Mouse (Mus musculus) stomach, embryonic 15.5 days (tissue): ENCODE measurements around the gene Ehbp1. TPM values are rescaled to one million over a fixed set of nuclear protein-coding genes. Genes with fewer than 3 reads are reported as not detected.
A peak's percentile ranks its signal among the peaks of the same experiment; 100 is the strongest.

ENCODE experiments used
- ATAC-seq: fragments of 200-750 bp; cut with Nextera tagmentation; 2 replicates; pipeline ENCODE4 v1.8.0; 2017; ENCODE audit warnings: low read depth, moderate number of reproducible peaks, moderate TSS enrichment; ENCODE audit not compliant: insufficient read depth, low FRiP score
- H3K27ac ChIP-seq: fragments of 300-500 bp; sonication (generic); 2 replicates; pipeline ENCODE4 v1.5.1; 2015; ENCODE audit warnings: mild to moderate bottlenecking, inconsistent platforms
- H3K27me3 ChIP-seq: fragments of 300-500 bp; sonication (generic); replicated peaks from 2 replicates; pipeline ENCODE4 v1.6.1; 2015; ENCODE audit warnings: inconsistent platforms
- H3K36me3 ChIP-seq: fragments of 300-500 bp; sonication (generic); 2 replicates; pipeline ENCODE4 v1.6.1; 2015; ENCODE audit warnings: inconsistent platforms
- H3K4me1 ChIP-seq: fragments of 300-500 bp; sonication (generic); 2 replicates; pipeline ENCODE4 v1.6.1; 2015; ENCODE audit warnings: inconsistent platforms
- H3K4me2 ChIP-seq: fragments of 300-500 bp; sonication (generic); 2 replicates; pipeline ENCODE4 v1.6.1; 2015; ENCODE audit warnings: mild to moderate bottlenecking, inconsistent platforms
- H3K4me3 ChIP-seq: fragments of 300-500 bp; sonication (generic); replicated peaks from 2 replicates; pipeline ENCODE4 v1.5.1; 2015; ENCODE audit warnings: inconsistent platforms
- H3K9ac ChIP-seq: fragments of 300-500 bp; sonication (generic); 2 replicates; pipeline ENCODE4 v1.6.1; 2015; ENCODE audit warnings: inconsistent platforms
- H3K9me3 ChIP-seq: fragments of 300-500 bp; sonication (generic); 2 replicates; pipeline ENCODE4 v1.6.1; 2016; ENCODE audit warnings: inconsistent platforms
- WGBS: fragments of 180-500 bp; shearing (Covaris S2); methylation state at CpG from one replicate; pipeline ENCODE4 v1.1.7; 2015; 5-methylcytosine and 5-hydroxymethylcytosine counted together
- polyA plus RNA-seq: library from polyadenylated mRNA; unstranded; fragments of >200 nt; fragmentation: Nextera tagmentation; extraction: Ambion mirVana; gene quantifications from 2 replicates; pipeline ENCODE4 v1.2.1, GENCODE M21; 2015

The Ehbp1 gene
- polyA plus RNA-seq, 1 experiment from 2014 or later, result 12.4 TPM

DNA sequence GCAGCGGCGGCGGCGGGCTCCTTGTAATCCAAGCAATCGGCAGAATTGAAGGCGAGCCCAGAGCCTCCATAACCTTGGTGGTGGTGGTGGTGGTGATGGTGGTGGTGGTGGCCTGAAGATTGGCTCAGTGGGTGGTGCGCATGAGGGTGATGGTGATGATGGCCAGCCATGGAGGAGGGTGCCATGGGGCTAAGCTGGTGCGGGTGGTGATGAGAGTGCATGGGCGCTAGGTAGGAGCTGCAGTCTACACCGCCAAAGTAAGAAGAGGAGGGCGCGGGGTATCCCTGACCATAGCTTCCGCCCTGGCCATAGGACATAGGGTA, 345.8 kb downstream of the Ehbp1 start:
- peaks cover 89% of the 10 kb centered on the region for H3K27me3 ChIP-seq
- H3K9me3 ChIP-seq, result no peaks in the 10 kb centered on the region
- H3K27ac ChIP-seq, result no peak overlapping the region
- H3K4me2 ChIP-seq, result peak overlapping the region; percentile 47
- H3K36me3 ChIP-seq, result no peaks in the 10 kb centered on the region
- no peak overlapping the region for H3K9ac ChIP-seq
- peaks cover 34% of the 10 kb centered on the region for H3K4me1 ChIP-seq
- H3K4me3 ChIP-seq, result peak overlapping the region; percentile 29
- 2% methylated on average over 13 of the region's 13 CpGs for WGBS
- ATAC-seq, result no peak

DNA sequence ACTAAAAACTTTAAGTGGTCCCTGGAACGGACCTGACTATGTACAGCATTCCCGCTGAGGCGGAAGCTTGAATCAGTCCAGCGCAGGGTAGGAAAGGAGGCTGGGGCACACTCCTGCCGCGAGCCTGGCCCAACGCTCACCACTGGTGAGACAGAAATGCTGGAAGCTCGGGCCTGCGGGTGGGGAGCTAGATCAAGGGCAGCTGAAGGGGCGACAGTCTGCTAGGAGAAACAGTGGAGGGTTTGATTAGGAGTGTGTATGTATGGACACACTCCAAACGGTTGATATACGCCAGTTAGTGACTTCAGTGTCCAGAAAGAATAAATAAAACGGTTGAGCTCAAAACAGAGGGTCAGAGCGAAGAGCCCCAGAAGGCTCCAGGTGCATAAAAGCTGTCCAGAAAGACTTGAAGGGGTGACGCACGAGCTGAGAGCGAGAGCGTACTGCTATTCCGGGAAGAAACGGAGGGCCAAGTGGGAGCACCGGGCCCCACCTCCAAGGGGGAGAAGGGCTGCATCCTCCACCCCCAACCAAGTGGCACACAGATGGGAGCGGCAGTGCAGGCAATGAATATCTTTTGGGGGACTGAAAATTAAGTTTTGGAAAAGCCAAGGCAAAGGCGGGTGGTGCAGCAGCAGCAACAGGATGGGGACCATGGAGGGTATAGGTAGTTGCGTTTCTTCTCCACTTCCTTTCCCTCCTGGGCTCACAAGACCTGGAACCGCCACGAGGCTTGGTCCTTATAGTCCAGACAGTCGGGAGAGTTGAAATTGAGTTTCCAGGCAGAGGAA, 346.4 kb downstream of the Ehbp1 start:
- H3K9ac ChIP-seq, result no peak overlapping the region

DNA sequence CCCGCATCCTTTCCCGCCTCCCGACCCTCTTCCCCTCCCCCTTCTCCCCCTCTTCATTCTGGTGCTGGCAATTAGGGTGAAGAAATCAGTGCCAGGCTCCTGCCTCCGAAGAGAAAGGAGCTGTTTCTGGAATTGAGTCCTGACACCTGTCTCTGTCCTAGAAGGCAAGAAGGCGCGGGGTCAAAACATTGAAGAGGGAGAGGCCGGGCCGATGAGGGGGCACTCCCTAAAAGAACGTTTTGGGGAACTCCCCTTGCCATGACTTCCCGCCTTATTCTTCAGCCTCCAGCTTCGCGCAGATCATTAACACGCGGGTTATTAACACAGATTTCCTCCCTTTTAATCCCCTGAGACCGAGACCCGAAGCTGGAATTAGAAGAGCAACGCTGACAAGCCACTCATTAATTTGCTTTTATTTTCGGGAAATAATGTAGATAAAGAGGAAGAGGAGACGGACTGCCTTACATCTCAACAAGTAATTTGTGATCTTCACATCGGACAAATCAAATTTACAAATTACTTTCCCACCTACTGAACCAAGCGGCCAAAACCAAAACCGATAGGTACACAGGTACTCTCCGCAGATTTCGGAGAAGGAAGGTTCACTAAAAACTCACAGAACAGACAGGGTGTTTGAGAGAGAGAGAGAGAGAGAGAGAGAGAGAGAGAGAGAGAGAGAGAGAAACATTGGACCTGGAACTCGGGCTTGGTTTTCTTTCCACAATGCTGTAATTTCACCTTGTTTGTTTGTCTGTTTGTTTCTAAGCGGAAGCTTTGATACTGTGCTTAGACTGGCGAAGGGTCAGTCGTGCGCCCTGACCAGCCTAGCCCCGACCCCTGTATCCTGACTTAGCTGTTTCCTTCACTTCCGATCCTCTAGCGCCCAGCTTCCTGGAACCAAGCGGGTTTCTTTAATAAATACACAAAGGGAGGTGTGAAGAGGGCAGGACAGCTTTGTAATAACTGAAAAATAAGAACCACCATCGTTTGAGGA, 347.4 kb downstream of the Ehbp1 start:
- Histone ChIP-seq H3K4me2 (no peak overlapping the region), H3K36me3 (no peaks in the 10 kb centered on the region), H3K9me3 (no peaks in the 10 kb centered on the region), H3K27ac (no peak overlapping the region), H3K4me1 (peaks cover 26% of the 10 kb centered on the region), H3K9ac (no peak overlapping the region), H3K4me3 (no peak overlapping the region), H3K27me3 (peaks cover 81% of the 10 kb centered on the region)
- WGBS, result 3% methylated on average over 34 of the region's 34 CpGs
- no peak for ATAC-seq

More for the DNA sequence above, 346.4 kb downstream of the Ehbp1 start:
- no peak overlapping the region for H3K27ac ChIP-seq
- no peaks in the 10 kb centered on the region for H3K9me3 ChIP-seq
- no peak overlapping the region for H3K4me3 ChIP-seq
- H3K27me3 ChIP-seq, result peaks cover 87% of the 10 kb centered on the region
- H3K36me3 ChIP-seq, result no peaks in the 10 kb centered on the region
- ATAC-seq, result no peak
- WGBS, result 4% methylated on average over 27 of the region's 27 CpGs
- H3K4me1 ChIP-seq, result peaks cover 29% of the 10 kb centered on the region
- H3K4me2 ChIP-seq, result no peak overlapping the region

DNA sequence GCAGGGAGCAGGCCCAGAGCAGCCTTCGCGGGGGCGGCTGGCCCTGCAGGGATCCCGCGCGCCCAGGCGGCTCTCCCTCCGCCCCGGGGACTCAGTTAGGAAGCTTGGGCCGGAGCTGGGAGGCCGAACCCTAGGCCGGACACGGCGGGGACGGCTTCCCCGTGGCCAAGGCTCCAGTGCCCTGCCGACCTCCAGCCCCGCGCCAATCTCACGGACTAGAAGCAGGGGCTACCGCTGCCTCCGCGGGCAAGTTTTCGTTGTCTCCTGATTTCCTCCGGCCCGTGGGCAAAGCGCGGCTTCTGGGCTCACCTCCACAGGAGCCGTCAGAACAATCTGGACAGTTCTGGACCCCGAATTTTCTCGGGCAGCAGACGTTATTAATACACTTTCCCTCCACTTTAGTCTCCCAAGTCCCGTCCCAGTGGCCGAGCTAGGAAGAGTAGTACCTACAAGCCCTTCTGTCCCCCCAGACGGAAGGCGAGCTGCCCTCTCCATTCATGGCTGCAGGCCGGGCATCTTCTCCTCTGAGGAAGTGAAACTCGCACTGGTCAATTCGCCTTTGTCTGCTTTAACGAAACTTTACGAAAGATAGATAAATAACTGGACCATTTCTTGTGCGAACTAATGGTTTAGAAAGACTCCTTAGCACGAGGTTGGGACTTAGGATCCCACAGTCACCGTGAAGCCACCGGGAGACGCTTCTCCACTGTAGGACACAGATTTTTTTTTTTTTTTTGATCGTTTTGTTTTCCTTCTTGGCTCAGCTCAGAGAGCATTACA, 348.3 kb downstream of the Ehbp1 start:
- under 1% methylated on average over 47 of the region's 47 CpGs for WGBS
- no peaks in the 10 kb centered on the region for H3K9me3 ChIP-seq
- H3K36me3 ChIP-seq, result no peaks in the 10 kb centered on the region
- H3K27me3 ChIP-seq, result peaks cover 79% of the 10 kb centered on the region
- no peak overlapping the region for H3K9ac ChIP-seq
- H3K27ac ChIP-seq, result no peak overlapping the region
- peaks cover 26% of the 10 kb centered on the region for H3K4me1 ChIP-seq
- H3K4me2 ChIP-seq, result no peak overlapping the region
- H3K4me3 ChIP-seq, result peak overlapping the region; percentile 20; the same call in 1 of the 2 replicates
- no peak for ATAC-seq

DNA sequence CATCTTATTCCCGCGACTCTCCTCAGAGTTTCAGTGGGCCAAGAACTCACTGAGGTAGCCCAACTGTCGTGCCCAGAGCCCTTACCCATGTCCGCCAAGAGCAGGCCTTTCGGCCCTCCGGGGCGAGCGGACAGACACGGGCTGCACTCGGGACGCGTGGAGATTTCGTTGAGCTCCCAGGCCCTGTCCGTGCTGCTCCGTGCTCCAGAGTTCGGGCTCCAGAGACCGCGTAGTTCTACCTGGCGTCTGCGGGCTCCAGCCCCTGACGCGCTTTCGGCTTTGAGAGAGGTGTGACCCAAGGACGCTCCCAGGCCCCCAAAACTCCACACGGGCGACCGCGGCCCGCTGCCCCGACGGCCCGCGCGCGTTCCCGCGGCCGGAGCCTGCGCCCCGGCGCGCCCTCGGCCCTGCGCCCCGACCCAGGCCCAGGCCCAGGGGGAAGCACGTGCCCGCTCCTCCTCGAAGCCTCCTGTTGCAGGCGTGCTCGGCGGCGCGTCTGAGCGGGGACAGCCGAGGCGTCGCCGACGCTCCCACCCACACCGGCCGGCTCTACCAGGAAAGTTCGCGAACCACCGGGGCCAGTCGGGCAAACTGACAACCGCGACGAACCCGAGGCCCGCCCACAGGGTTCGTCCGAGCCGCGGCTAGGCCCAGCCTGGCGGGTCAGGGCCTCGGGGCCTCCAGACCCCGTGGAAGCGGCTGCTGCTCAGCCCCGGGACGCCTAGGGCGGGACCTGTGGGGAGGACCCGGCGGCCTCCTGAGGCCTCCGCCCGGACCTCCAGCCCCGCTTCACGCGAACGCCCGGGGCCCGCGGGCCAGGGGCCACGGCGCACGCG, 349.1 kb downstream of the Ehbp1 start:
- Histone ChIP-seq H3K27ac (no peak overlapping the region), H3K9me3 (no peaks in the 10 kb centered on the region), H3K4me1 (peaks cover 26% of the 10 kb centered on the region), H3K4me3 (peak overlapping the region; percentile 20), H3K36me3 (no peaks in the 10 kb centered on the region), H3K27me3 (peaks cover 76% of the 10 kb centered on the region), H3K4me2 (peak overlapping the region; percentile 17), H3K9ac (no peak overlapping the region)
- 0 out of 2 replicates have a peak, but pooled peaks have one; percentile 33 for ATAC-seq
- 2% methylated on average over 90 of the region's 96 CpGs for WGBS

DNA sequence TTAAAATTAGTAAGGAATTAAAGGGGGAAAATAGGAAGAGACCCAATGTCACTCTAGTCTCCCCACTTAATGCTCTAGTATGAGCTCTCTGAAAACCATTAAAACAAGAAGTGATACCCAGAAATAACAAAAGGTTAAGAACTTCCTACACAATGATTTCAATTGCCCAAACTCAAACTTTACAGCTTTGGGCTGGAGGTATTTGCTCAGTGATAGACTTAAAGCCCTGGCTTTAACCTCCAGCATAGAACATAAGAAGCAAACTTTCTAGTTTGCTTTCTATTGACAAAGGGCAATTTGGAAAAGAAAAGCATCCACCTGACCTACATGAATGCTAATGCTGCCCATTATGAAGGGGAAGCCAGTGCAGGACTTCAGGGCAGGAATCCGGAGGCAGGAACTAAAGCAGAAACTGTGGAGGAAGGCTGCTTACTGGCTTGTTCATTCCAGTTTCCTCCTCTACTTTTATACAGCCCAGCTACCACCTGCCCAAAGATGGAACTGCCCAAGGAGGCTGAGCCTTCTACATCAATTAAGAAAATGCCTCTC, 353.6 kb downstream of the Ehbp1 start:
- 76% methylated on average over 1 of the region's 1 CpGs for WGBS
- H3K4me2 ChIP-seq, result no peak overlapping the region
- no peaks in the 10 kb centered on the region for H3K36me3 ChIP-seq
- peaks cover 44% of the 10 kb centered on the region for H3K27me3 ChIP-seq
- no peak overlapping the region for H3K27ac ChIP-seq
- no peak overlapping the region for H3K4me3 ChIP-seq
- no peaks in the 10 kb centered on the region for H3K9me3 ChIP-seq
- peaks cover 7% of the 10 kb centered on the region for H3K4me1 ChIP-seq
- ATAC-seq, result no peak
- H3K9ac ChIP-seq, result no peak overlapping the region

DNA sequence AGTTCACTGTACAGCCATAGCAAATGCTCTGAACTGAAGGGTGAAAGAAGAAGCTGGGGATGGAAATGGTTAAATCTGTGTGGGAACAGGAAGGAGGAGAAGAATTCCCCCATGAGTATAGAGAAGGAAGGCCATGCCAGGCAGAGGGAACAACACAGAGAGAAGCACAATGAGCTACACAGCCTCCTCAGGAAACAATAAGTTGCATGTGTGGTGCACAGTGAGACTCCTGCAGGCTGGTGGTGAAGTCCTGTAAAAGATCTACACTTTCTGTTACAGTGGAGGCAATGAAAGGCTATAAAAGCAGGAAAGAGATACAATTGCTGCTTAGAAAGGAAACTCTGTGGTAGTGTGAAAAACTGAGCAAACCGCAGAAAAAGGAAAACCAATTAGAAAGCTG, 357.0 kb downstream of the Ehbp1 start:
- no peak overlapping the region for H3K4me3 ChIP-seq
- peaks cover 27% of the 10 kb centered on the region for H3K27me3 ChIP-seq
- H3K9ac ChIP-seq, result no peak overlapping the region
- no peaks in the 10 kb centered on the region for H3K4me1 ChIP-seq
- H3K36me3 ChIP-seq, result no peaks in the 10 kb centered on the region
- WGBS, result 68% methylated on average over 1 of the region's 1 CpGs
- no peak overlapping the region for H3K27ac ChIP-seq
- no peak for ATAC-seq
- no peak overlapping the region for H3K4me2 ChIP-seq
- H3K9me3 ChIP-seq, result no peaks in the 10 kb centered on the region

DNA sequence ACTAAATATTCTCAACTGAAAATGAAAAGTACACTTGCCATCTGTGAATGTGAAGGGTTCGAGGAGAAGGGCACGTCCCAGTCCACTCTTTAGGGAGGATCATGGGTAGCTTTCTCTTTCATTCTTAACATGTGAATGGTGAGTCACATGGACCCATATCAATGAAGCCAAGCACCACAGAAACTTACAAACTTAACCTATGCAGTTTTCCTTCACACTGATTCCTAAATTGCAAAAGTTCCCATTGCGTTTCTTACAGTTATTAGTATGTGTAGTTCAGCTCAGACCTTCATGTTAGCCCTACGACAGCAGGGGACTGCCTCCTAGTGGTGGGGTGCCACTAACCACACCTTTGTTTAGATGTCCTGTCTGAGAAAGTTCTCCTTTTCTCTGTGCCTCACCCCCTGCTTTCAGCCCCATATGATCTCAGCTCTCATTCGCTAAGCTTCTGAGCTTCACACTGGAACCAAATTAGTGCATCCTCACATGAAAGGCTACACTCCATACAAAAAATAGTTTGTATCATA, 368.0 kb downstream of the Ehbp1 start:
- no peak overlapping the region for H3K27ac ChIP-seq
- 63% methylated on average over 5 of the region's 5 CpGs for WGBS
- ATAC-seq, result no peak
- H3K4me3 ChIP-seq, result no peak overlapping the region
- H3K36me3 ChIP-seq, result no peaks in the 10 kb centered on the region
- no peak overlapping the region for H3K4me2 ChIP-seq
- no peaks in the 10 kb centered on the region for H3K27me3 ChIP-seq
- H3K9ac ChIP-seq, result no peak overlapping the region
- no peaks in the 10 kb centered on the region for H3K9me3 ChIP-seq
- H3K4me1 ChIP-seq, result no peaks in the 10 kb centered on the region

DNA sequence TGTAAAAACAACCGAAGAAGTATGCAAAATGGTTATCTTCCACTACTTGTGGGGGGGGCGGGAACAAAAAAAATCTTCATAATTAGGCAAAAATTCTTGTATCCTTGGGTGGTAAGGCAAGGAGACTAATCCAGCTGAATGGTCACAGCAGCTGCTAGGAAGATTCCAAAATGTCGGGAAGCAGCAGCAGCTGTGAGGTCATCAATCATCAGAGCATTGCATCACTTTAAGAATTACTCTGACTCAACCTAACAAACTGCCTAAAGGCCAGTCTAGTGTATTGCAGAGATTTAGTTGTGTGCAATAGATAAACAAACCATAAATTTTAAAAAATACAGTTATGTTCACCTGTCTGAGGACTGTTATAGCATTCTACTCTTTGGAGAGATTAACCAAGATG, 368.5 kb downstream of the Ehbp1 start:
- no peak overlapping the region for H3K27ac ChIP-seq
- WGBS, result 61% methylated on average over 3 of the region's 3 CpGs
- H3K4me2 ChIP-seq, result no peak overlapping the region
- no peaks in the 10 kb centered on the region for H3K4me1 ChIP-seq
- H3K36me3 ChIP-seq, result no peaks in the 10 kb centered on the region
- H3K4me3 ChIP-seq, result no peak overlapping the region
- H3K9me3 ChIP-seq, result no peaks in the 10 kb centered on the region
- ATAC-seq, result no peak
- no peaks in the 10 kb centered on the region for H3K27me3 ChIP-seq
- H3K9ac ChIP-seq, result no peak overlapping the region

DNA sequence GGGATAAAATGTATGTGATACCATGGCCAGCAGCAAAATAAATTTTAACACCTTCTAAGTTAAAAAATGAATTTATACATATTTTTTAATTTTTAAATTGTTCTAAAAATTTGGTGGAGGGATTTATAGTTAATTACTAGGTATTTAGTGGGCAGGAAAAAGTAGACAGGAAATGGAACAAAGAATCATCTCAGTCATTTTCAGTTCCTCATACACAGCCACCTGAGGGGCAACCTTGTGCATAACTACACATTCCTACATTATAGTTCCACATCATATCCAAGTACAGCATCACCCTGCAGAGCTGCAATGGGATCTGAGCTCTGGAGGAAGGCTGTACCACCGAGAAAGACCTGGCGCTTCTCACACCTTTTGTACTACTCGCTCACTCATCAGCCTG, 373.2 kb downstream of the Ehbp1 start:
- Histone ChIP-seq H3K27me3 (no peaks in the 10 kb centered on the region), H3K36me3 (no peaks in the 10 kb centered on the region), H3K4me1 (no peaks in the 10 kb centered on the region), H3K4me2 (no peak overlapping the region), H3K27ac (no peak overlapping the region), H3K9ac (no peak overlapping the region), H3K4me3 (no peak overlapping the region), H3K9me3 (no peaks in the 10 kb centered on the region)
- no peak for ATAC-seq
- 94% methylated on average over 3 of the region's 3 CpGs for WGBS
